Mouse (Mus musculus) neural tube, embryonic 10.5 days (tissue): ENCODE results near the gene Clec1a.
"Not testable (repeated sequence)": the region's sequence is repeated elsewhere in the genome, so short reads cannot be mapped to it uniquely, and the experiment has no call there.

Experiments used
- DNase-seq: peaks from one replicate; pipeline ENCODE4 v3.0.0-alpha.2; 2017; ENCODE audit warnings: low spot score; ENCODE audit errors: extremely low spot score

The Clec1a gene

DNA sequence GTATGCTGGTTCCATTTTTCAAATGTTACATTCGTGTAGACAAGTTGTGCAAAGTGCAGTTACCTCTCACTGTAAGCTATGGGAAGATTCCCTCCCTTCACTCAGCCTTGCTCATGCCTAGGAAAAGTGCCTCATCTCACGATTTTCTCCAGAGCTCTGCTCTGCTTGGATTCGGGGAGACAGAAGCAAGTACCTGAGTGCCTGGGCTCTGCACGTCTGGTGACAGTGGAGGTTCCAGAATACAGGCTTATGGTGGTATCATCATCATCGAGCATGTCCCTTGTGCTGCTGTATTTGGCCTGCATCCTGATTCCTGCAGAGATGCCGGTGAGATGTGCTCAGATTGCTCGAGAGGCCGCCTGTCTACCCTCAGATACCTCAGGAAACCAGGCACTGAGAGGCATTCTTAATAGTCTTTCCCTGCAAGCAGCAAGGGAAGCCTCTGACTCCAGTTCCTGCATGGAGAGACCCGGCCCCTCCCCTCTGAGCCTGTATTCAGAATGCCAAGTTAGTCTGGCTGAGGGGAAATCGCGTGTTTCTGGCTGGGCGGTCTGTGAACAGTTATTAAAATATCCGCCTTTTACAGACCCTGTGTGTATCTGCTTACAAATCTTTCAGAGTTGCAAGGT lies at the start of gene Clec1a:
Clec1a (minus strand) TSS at position 590 of the 629 bp plus-strand sequence.
- no peak for DNase-seq

DNA sequence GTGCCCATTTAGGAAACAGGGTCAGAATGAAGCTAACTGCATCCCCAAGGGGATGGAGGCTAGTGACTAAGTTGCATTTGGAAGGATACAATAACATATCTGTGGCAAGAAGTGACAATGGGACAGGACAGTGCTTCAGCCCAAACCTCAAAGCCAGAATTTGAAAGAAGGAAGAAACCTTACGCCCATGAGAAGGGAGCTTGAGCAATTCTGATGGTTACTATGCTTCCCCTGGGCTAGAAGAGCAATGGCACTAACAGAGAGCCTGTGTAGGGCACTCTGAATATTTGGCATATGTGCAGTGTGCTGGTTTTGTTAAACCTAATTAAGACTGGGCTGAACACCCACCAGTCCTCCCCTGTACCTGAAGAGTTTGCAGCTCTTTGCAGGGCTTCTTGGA lies 47.7 kb upstream of the Clec1a start:
- DNase-seq: not testable (repeated sequence)

DNA sequence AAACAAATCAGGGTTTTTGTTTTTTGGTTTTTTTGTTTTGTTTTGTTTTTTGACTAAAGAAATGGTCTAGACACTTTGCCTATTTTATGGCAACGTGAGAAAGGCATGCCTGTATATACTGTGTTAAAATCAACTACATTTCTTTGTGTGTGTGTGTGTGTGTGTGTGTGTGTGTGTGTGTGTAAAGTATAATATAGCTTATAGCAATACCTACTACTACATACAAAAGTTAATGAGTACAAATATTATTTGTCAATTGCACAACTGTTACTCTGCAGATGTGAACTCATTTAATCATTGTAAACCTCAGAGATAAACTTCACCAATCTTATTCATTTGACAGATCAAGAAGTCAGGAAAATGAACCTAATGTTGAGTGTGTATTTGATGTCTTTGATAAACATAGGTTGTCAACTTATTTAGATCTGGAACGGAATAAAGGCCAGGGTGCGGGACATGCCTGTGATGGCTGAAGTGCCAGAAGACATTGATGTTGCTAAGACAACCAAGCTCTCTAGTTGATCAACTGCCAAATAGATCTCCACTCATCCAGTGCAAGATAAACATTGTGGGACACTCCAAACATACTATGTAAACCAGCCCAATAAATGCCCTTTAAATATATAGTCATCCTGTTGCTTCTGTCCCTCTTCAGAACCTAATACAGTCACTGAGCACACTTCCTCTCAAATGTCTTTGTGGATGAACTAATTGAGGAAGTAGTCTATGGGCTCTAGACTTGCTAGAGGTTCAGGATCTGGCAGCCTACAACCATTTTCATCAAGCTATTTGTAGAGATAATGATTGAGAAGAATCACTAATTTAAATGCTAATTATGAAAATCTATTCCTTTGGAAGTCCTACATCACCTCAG lies 45.8 kb upstream of the Clec1a start:
- no peak for DNase-seq

DNA sequence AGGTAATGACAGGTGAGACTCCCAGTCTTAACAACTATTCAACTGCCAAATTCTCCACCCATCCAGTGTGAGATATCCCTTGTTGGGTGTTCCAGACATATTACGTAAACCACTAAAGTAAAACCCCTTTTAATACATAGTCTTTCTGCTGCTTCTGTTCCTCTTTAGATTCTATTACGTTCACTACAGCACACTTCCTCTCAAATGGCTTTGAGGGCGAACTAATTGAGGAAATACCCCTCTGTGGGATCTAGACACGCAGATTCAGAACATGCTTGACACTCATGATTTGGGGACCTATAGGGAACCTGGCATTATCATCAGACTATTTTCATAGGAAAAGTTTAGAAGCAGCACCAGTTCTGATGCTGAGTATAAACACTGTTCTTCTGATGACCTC lies 43.1 kb upstream of the Clec1a start:
- DNase-seq: no peak

- DNase-seq: no peak
Measured at GRCm38 (mm10) chr6:129480089-129480958, 28.5 kb upstream of the Clec1a start.

GRCm38 (mm10) chr6:129476404-129477126 lies 24.8 kb upstream of the Clec1a start:
- DNase-seq: no peak

DNA sequence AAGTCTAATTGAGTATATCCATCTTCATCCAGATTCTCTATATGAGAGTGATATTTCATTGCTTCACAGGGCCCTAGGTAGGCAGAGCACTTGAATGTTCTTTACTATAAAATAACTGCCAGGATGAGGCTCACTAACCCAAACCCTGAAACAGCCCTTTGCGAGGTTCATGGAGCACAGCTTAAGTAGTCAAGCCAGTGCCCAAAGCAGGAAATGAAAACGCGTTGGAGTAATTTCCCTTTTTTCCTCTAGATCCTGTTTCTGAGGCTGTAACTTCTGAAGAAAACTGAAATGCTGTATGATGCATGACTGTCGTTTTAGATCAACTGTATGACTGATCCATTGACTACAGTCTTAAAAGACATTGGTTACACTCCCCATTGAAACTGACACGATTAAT lies 20.8 kb upstream of the Clec1a start:
- no peak for DNase-seq

DNA sequence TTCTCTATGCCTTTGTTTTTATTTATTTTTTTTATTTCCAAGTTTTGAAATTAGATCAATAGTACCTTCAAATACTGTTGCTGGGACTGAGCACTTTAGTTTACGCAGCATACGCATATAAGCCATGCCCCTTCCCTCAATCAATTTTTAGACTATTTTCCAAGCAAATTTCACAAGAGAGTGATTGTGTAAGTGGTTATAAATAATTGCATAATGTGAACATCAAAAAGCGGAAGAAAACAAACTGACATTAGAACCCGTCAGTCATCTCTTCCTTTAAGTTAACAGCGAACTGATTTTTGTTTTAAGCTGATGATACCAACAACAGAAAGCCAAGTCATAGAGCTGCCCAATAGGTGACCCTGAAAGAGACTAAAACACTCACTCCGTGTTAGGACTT lies 19.6 kb upstream of the Clec1a start:
- no peak for DNase-seq

DNA sequence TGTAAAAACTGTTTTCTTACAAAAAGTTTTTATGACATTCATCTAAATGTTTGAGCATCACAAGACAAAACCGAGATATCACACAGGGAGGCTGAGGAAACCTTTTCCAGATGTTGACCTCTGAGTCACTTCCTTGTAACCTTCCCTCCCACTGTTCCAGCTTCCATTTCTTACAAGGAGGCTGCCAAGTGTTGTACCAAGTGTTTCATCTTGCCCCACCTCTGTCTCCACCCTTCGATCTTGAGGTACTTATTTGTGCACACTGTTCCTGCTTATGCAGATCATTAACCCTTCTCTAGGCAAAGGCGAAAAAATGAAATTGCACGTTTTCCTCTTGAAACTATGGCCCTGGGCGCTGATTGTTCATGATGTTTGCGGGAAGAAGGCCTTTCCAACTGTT lies 2.1 kb downstream of the Clec1a start:
- DNase-seq: no peak

GRCm38 (mm10) chr6:129438033-129438432 lies 13.8 kb downstream of the Clec1a start:
- DNase-seq: no peak

DNA sequence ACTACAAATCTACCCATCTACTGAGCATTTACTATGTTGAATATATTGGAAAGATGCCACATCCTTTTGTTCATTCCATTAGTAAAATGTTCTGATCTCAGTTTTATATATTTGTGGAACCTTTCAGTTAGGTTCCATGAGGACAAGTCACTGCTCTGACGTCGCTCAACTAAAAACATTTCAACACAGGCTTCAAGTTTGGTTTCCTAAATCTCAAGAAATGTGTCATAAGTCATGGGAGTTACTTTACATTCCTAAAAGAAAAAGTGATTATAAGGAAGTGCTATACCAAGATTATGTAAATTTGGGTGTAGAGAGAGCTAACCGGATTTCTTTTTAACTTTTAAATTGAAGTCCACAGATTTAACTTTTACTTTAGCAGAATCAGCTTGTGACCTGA lies 15.8 kb downstream of the Clec1a start:
- no peak for DNase-seq

GRCm38 (mm10) chr6:129434239-129434638 lies 17.6 kb downstream of the Clec1a start:
- DNase-seq: no peak

DNA sequence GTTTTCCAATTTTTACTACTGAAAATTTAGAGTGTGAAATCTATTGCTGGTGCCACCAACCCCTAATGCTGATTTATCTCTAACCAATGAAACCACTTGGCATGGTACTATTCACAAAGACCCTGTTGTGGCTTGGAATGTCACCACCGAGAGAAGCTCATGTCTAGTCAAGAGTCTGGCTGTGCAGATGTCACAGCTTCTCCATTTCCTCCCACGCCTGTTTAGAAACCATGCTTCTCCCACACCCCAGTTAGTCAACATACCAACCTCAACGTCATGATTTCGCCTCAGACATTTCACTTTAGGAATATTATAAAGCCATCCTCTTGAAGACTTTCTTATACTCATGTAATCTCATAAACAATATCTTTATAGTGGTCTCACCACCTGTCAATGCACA lies 24.5 kb downstream of the Clec1a start:
- DNase-seq: no peak

DNA sequence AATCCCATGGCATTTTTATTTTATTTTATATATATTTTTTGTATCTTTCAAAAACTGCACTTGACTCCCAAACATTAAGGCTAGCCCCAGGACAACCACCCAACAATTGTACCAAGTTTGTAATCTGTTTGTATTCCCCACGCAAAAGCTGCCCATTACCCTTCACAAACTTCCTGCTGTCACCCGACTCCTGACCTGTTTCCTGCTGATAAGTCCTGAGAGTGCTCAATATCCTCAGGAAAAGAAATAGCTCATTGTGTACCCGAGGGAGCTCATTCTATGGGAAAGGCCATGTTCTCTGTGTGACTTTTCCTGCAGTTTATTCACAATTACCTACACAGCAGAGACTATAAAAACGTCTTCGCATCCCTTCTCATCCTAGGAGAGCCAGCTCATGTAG lies 26.0 kb downstream of the Clec1a start:
- DNase-seq: no peak

DNA sequence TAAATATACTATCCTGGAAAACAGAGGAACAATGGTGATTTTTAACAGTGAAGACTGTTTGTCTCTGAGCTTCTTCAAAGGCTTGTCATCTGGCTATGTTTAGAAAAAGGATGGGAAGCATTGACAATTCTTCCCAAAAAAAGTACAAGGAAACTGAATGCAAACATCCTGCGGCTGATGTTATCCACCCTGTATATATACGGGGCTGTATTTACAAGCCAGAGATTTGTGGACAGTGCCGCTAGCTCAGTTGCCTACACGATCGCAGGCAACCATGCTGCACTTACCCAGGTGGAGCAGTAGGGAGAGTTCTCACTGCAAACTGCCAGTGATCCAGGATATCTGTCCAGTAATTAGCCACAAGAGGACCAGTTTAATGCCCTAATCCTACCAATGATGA lies 26.6 kb downstream of the Clec1a start:
- no peak for DNase-seq

- DNase-seq: peak; percentile 75
Measured at GRCm38 (mm10) chr6:129423734-129424072, 28.1 kb downstream of the Clec1a start.

DNA sequence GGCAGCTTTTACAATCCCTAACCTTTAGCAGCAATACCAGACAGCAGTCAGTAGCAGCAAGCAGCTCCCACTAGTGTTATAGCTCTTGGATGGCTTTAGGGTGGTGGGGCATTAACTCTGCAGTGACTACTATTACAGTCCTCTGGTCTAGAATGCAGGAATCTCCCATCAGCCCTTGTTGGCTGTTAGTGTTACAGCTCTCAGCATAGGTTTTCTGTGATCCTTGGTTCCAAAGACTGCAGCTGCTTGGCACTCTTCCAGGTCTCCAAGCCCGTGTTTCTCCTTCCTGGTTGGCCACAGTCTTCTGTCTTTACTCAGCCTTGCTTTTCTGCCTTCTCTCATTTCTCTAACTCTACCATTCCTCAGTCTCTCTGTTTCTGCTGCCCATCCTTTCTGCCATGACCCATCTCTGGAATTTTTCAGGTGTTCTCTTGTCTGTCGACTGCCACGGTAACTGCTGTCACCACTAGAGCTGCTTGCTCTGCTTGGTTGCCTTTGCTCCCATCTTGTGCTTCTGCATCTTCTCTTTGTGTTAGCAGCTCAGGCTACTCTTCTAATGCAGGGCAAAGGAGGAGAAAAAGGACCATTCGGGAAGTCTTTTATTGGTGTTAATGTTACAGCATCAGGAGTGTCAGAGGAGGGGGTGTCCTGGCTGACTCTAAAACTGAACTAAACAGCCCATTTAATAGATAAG lies 28.6 kb downstream of the Clec1a start:
- no peak for DNase-seq

DNA sequence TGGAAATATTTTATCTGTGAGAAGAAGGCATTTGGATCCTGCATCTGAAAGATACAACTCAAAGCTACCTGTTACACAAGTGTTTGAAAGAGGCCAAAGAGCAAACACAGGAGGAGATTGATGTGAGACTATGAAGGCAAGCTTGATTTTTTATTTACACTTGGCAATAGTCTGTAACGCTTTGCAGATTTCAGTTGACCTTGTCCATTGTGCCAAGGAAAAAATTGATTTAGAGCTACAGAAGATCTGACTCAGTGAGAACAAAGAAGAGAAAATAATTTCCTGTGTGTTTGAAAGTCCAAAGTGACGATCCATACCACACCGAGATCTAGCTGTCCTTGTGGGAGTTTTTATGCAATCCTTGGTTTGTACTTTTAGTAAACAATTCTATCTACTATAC lies 29.5 kb downstream of the Clec1a start:
- no peak for DNase-seq

GRCm38 (mm10) chr6:129414177-129414576 lies 37.6 kb downstream of the Clec1a start:
- DNase-seq: no peak

DNA sequence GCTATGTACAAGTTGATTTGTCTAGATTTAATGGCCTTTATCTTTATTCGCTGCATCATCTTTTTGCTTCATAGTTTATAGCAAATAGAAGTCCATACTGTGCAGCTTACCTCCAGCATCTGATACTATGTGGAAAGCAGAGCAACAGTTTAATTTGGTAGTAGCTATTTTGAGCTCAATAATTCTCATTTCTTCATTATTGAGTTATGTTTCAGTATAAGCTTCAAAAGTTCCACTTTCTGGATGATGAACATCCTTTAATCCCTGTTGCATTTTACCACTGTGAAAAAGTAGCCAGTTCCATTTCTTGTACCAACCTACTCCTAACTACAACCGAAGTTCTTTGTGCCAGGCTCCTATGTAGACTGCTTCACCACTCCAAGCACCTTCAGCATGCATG lies 43.2 kb downstream of the Clec1a start, which contains the start of gene Clec9a:
Clec9a (plus strand) TSS at position 301 of the 400 bp plus-strand sequence.
- DNase-seq: no peak

GRCm38 (mm10) chr6:129407324-129407723 lies 44.5 kb downstream of the Clec1a start:
- DNase-seq: no peak
